Mouse (Mus musculus) kidney, postnatal 0 days (tissue): ENCODE measurements around the gene Fuca2. TPM values are rescaled to one million over a fixed set of nuclear protein-coding genes. Genes with fewer than 3 reads are reported as not detected.

Experiments used
- ATAC-seq: fragments of 200-750 bp; cut with Nextera tagmentation; replicated peaks from 2 replicates; pipeline ENCODE4 v1.8.0; 2017; ENCODE audit warnings: low read depth, moderate number of reproducible peaks, moderate TSS enrichment, moderate library complexity; ENCODE audit not compliant: low FRiP score
- DNase-seq: peaks from one replicate; pipeline ENCODE4 v3.0.0-alpha.2; 2016; ENCODE audit warnings: low spot score
- H3K27ac ChIP-seq: fragments of 300-500 bp; sonication (generic); 2 replicates; pipeline ENCODE4 v1.5.1; 2014; ENCODE audit warnings: mild to moderate bottlenecking
- H3K27me3 ChIP-seq: fragments of 300-500 bp; sonication (generic); 2 replicates; pipeline ENCODE4 v1.6.1; 2014; ENCODE audit warnings: low read length, mixed read lengths; ENCODE audit not compliant: insufficient read depth
- H3K36me3 ChIP-seq: fragments of 300-500 bp; sonication (generic); 2 replicates; pipeline ENCODE4 v1.6.1; 2014; ENCODE audit warnings: low read length, mixed read lengths; ENCODE audit not compliant: insufficient read depth
- H3K4me1 ChIP-seq: fragments of 300-500 bp; sonication (generic); replicated peaks from 2 replicates; pipeline ENCODE4 v1.6.1; 2014; ENCODE audit warnings: antibody characterized with exemption, low read length, mixed read lengths; ENCODE audit not compliant: insufficient read depth
- H3K4me2 ChIP-seq: fragments of 300-500 bp; sonication (generic); 2 replicates; pipeline ENCODE4 v1.6.1; 2014; ENCODE audit warnings: mild to moderate bottlenecking, low read length, moderate library complexity, mixed read lengths
- H3K4me3 ChIP-seq: fragments of 300-500 bp; sonication (generic); replicated peaks from 2 replicates; pipeline ENCODE4 v1.5.1; 2014; ENCODE audit warnings: low read depth, low read length
- H3K9ac ChIP-seq: fragments of 300-500 bp; sonication (generic); 2 replicates; pipeline ENCODE4 v1.6.1; 2014; ENCODE audit warnings: low read depth, low read length
- H3K9me3 ChIP-seq: fragments of 300-500 bp; sonication (generic); replicated peaks from 2 replicates; pipeline ENCODE4 v1.6.1; 2016; ENCODE audit warnings: low read length, inconsistent platforms, mixed read lengths
- CTCF ChIP-seq: IDR thresholded peaks from 2 replicates; pipeline ENCODE4 v1.5.1; 2016; ENCODE audit warnings: antibody characterized with exemption, low read depth, mild to moderate bottlenecking, moderate library complexity
- WGBS: fragments of 180-500 bp; shearing (Covaris S2); extraction: QIAGEN DNeasy Blood & Tissue Kit; methylation state at CpG from one replicate; pipeline ENCODE4 v1.1.7; 2014; 5-methylcytosine and 5-hydroxymethylcytosine counted together
- polyA plus RNA-seq: library from polyadenylated mRNA; unstranded; fragments of >200 nt; fragmentation: Nextera tagmentation; extraction: Ambion mirVana; gene quantifications from 2 replicates; pipeline ENCODE4 v1.2.1, GENCODE M21; 2015

The Fuca2 gene
- polyA plus RNA-seq, 1 experiment from 2014 or later: 191 TPM

GRCm38 (mm10) chr10:13502371-13502770 lies 3.0 kb downstream of the Fuca2 start:
- no peak overlapping the region for H3K4me3 ChIP-seq
- 81% methylated on average over 8 of the region's 8 CpGs for WGBS

GRCm38 (mm10) chr10:13521857-13522256 lies 22.5 kb downstream of the Fuca2 start:
- WGBS: 82% methylated on average over 4 of the region's 4 CpGs

More at GRCm38 (mm10) chr10:13502371-13502770, 3.0 kb downstream of the Fuca2 start:
- no peaks in the 10 kb centered on the region for H3K9me3 ChIP-seq
- peaks cover 15% of the 10 kb centered on the region for H3K36me3 ChIP-seq
- H3K4me1 ChIP-seq: no peaks in the 10 kb centered on the region
- no peaks in the 10 kb centered on the region for H3K27me3 ChIP-seq
- H3K9ac ChIP-seq: no peak overlapping the region
- no peak for TF ChIP-seq CTCF
- H3K4me2 ChIP-seq: peak overlapping the region; percentile 87; the same call in 1 of the 2 replicates
- ATAC-seq (no peak), DNase-seq (no peak)
- no peak overlapping the region for H3K27ac ChIP-seq

GRCm38 (mm10) chr10:13528155-13528554 lies 28.8 kb downstream of the Fuca2 start:
- 72% methylated on average over 4 of the region's 4 CpGs for WGBS
- H3K4me3 ChIP-seq: no peak overlapping the region
- DNase-seq (no peak), ATAC-seq (no peak)
- no peak overlapping the region for H3K9ac ChIP-seq
- H3K36me3 ChIP-seq: peaks cover 11% of the 10 kb centered on the region; the same call in 1 of the 2 replicates
- H3K9me3 ChIP-seq: no peaks in the 10 kb centered on the region
- H3K27me3 ChIP-seq: no peaks in the 10 kb centered on the region
- no peak for TF ChIP-seq CTCF
- no peak overlapping the region for H3K4me2 ChIP-seq
- no peak overlapping the region for H3K27ac ChIP-seq
- no peaks in the 10 kb centered on the region for H3K4me1 ChIP-seq

More at GRCm38 (mm10) chr10:13521857-13522256, 22.5 kb downstream of the Fuca2 start:
- TF ChIP-seq CTCF: no peak
- Histone ChIP-seq H3K9ac (no peak overlapping the region), H3K9me3 (no peaks in the 10 kb centered on the region), H3K27me3 (no peaks in the 10 kb centered on the region), H3K27ac (no peak overlapping the region), H3K36me3 (no peaks in the 10 kb centered on the region), H3K4me2 (no peak overlapping the region), H3K4me1 (no peaks in the 10 kb centered on the region), H3K4me3 (no peak overlapping the region)
- no peak for DNase-seq
- no peak for ATAC-seq

- H3K27ac ChIP-seq: no peak overlapping the region
- H3K9ac ChIP-seq: no peak overlapping the region
- ATAC-seq: no peak
- H3K4me2 ChIP-seq: no peak overlapping the region
- H3K4me3 ChIP-seq: no peak overlapping the region
- no peak for DNase-seq
- H3K27me3 ChIP-seq: no peaks in the 10 kb centered on the region
- TF ChIP-seq CTCF: no peak
- peaks cover 29% of the 10 kb centered on the region for H3K36me3 ChIP-seq
- no peaks in the 10 kb centered on the region for H3K9me3 ChIP-seq
- WGBS: 85% methylated on average over 3 of the region's 3 CpGs
- no peaks in the 10 kb centered on the region for H3K4me1 ChIP-seq
Observed at GRCm38 (mm10) chr10:13534751-13535150, 35.4 kb downstream of the Fuca2 start.

GRCm38 (mm10) chr10:13536706-13537105 lies 37.4 kb downstream of the Fuca2 start:
- TF ChIP-seq CTCF: no peak
- ATAC-seq (no peak), DNase-seq (no peak)
- H3K4me2 ChIP-seq: no peak overlapping the region
- 97% methylated on average over 7 of the region's 7 CpGs for WGBS
- H3K9ac ChIP-seq: no peak overlapping the region
- H3K27ac ChIP-seq: no peak overlapping the region
- no peak overlapping the region for H3K4me3 ChIP-seq
- no peaks in the 10 kb centered on the region for H3K9me3 ChIP-seq
- no peaks in the 10 kb centered on the region for H3K4me1 ChIP-seq
- peaks cover 25% of the 10 kb centered on the region for H3K36me3 ChIP-seq
- no peaks in the 10 kb centered on the region for H3K27me3 ChIP-seq

DNA sequence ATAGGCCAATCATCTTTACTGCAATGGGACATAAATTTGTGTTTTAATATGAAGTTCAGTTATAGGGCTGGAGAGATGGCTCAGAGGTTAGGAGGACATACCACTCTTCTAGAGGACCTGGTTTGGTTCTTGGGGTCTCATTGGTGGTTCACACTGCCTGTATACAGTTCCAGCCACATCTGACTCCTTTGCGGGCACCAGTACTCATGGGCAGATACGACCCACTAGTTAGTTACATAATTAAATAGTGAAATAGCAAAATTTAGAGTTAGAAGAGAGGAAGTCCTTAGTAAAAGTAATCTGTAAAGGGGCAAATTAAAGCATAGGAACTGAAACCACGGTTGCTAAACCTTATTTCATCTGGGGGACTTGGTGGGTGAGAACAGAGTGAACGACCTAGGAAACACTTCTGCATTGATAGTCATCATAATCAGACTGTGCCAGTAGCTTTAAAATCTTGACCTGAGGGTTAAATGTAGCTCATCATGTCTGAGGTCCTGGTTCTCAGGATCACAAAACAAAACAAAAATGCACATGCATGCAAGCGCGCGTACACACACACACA lies 40.5 kb downstream of the Fuca2 start:
- Histone ChIP-seq H3K4me2 (no peak overlapping the region), H3K27me3 (no peaks in the 10 kb centered on the region), H3K9ac (no peak overlapping the region), H3K9me3 (no peaks in the 10 kb centered on the region), H3K36me3 (peaks cover 15% of the 10 kb centered on the region), H3K4me1 (no peaks in the 10 kb centered on the region), H3K4me3 (no peak overlapping the region), H3K27ac (no peak overlapping the region)
- 89% methylated on average over 7 of the region's 7 CpGs for WGBS
- ATAC-seq (no peak), DNase-seq (no peak)
- no peak for TF ChIP-seq CTCF

GRCm38 (mm10) chr10:13541721-13542120 lies 42.4 kb downstream of the Fuca2 start:
- no peaks in the 10 kb centered on the region for H3K9me3 ChIP-seq
- H3K36me3 ChIP-seq: peaks cover 8% of the 10 kb centered on the region
- 96% methylated on average over 5 of the region's 5 CpGs for WGBS
- no peak overlapping the region for H3K27ac ChIP-seq
- H3K27me3 ChIP-seq: no peaks in the 10 kb centered on the region
- H3K4me3 ChIP-seq: no peak overlapping the region
- no peaks in the 10 kb centered on the region for H3K4me1 ChIP-seq
- H3K9ac ChIP-seq: no peak overlapping the region
- no peak overlapping the region for H3K4me2 ChIP-seq
- no peak for DNase-seq
- ATAC-seq: no peak
- no peak for TF ChIP-seq CTCF
